Mouse (Mus musculus) c-Kit-positive CD71-positive TER-119-negative erythroid progenitor cells, embryonic 14.5 days (primary cell): ENCODE measurements around the gene Nsa2.

Experiments
- DNase-seq: peaks from one replicate; pipeline ENCODE4 v3.0.0-alpha.2; 2013; ENCODE audit warnings: low read depth

Nsa2 gene

GRCm38 (mm10) chr13:97086316-97086715 lies 51.4 kb downstream of the Nsa2 start:
- no peak for DNase-seq

GRCm38 (mm10) chr13:97082432-97082831 lies 55.3 kb downstream of the Nsa2 start:
- no peak for DNase-seq

DNA sequence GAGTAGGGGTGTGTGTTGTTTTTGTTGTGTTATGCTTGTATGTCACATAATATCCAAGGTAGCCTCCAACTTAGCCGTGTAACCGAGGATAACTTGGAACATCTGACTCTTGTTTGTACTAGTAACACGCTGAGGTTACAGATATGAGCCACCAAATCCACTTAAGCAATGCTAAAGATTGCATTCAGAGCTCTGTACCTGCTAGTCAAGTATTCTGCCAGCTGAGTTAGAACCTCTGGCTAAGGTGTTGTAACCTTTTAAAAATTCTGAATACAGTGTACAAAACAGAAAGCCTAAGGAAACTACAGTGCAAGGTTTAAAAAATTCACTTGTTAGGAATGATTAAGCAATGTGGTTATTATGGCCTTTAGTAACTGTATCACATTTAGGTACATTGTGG lies 57.1 kb downstream of the Nsa2 start:
- DNase-seq, result no peak

DNA sequence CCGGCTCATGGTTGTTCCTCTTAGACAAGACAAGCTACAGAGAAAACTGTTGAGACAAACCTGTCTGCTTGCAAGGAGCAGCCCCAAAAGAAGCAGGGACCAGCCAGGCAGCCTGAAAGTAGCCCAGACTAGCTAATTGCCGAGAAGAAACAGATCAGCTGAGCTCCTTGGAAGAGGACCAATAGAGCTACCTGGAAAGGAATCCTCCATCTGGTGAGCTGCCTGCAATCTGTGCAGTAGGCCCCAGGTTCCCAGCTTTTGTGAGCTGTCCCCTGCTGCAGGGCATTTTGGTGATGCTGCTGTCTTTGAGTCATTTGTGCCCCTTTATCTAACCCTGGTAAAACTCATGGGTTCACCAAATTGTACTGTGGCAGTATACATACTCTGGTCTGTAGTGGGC lies 57.5 kb downstream of the Nsa2 start:
- no peak for DNase-seq
